Mouse (Mus musculus): ENCODE data around the gene Crxos. TPM values are rescaled to one million over a fixed set of nuclear protein-coding genes. Genes with fewer than 3 reads are reported as not detected.

Gene Crxos
- polyA plus RNA-seq, 1 experiment from 2014 or later: not detected

GRCm38 (mm10) chr7:15948381-15948941 is 66.0 kb downstream of the Crxos start:
- Histone ChIP-seq H3K27me3 (replicated peaks) (no peaks in the 10 kb centered on the region), H3K9ac (replicated peaks) (no peak overlapping the region)

DNA sequence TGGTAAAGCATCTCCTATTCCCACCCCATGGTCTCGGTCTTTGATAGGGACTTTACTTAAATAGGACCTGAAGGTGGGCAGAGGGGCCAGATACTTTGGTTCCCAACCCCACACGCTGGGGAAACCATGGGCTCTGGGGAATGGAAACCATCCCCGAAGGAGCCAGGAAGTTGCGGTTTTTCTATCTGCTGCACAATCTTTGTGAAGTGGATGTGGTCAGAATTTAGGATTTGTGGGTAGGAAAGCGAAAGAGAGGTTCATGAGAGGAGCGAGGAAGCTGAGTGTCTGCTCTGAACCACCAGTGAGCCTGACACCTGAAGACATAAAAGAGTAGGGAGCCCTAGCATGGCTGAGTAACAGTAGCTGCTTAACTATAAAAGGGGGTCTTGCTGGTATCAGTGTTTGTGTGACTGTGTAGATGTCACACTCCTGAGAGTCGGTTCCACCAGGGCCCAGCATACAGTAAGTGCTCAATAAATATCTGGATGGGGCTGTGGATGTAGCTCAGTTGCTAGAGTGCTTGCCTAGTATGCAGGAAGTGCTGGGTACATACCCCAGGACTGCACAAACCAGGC is 66.9 kb downstream of the Crxos start:
- H3K4me3 ChIP-seq (replicated peaks): no peak overlapping the region
- no peaks in the 10 kb centered on the region for H3K27me3 ChIP-seq (replicated peaks)
- H3K4me2 ChIP-seq: no peak overlapping the region
- no peak overlapping the region for H3K9ac ChIP-seq (replicated peaks)
- no peaks in the 10 kb centered on the region for H3K9me3 ChIP-seq (replicated peaks)
- ATAC-seq (ENCODE audit: low FRiP score): no peak
- H3K27ac ChIP-seq (replicated peaks): no peak overlapping the region
- peaks cover 23% of the 10 kb centered on the region for H3K4me1 ChIP-seq
- 84% methylated on average over 7 of the region's 7 CpGs for WGBS
- no peaks in the 10 kb centered on the region for H3K36me3 ChIP-seq

More at GRCm38 (mm10) chr7:15948381-15948941, 66.0 kb downstream of the Crxos start:
- Histone ChIP-seq H3K4me2 (peak overlapping the region; percentile 44), H3K4me3 (replicated peaks) (no peak overlapping the region), H3K4me1 (peaks cover 31% of the 10 kb centered on the region), H3K27ac (replicated peaks) (no peak overlapping the region), H3K36me3 (peaks cover 7% of the 10 kb centered on the region), H3K9me3 (replicated peaks) (no peaks in the 10 kb centered on the region)
- 6% methylated on average over 23 of the region's 23 CpGs for WGBS
- ATAC-seq (ENCODE audit: low FRiP score): no peak

DNA sequence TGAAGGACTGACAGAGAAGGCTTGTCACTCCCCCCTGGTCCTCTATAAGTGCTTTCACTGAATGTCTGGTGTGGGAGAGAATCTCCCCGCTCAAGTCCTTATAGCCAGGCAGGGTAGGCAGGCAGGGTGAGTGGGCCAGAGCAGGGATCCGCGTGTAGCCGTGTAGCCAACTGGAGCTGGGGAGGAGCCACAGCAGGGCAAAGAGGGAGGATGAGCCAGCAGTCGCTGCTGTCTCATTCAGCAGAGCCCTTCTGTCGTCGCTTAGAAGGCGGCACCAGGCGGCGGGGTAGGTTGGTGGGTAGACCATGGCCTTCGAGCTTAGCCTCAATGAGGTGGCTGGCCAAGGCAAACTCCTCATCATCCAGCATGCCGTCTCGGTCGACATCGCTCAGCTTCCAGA is 67.6 kb downstream of the Crxos start:
- Histone ChIP-seq H3K27ac (replicated peaks) (no peak overlapping the region), H3K4me2 (no peak overlapping the region), H3K4me3 (replicated peaks) (no peak overlapping the region), H3K9me3 (replicated peaks) (no peaks in the 10 kb centered on the region), H3K36me3 (no peaks in the 10 kb centered on the region), H3K4me1 (peaks cover 17% of the 10 kb centered on the region), H3K27me3 (replicated peaks) (no peaks in the 10 kb centered on the region; the same call in 1 of the 2 replicates), H3K9ac (replicated peaks) (no peak overlapping the region)
- WGBS: 86% methylated on average over 15 of the region's 15 CpGs
- no peak for ATAC-seq (ENCODE audit: low FRiP score)

- no peak for ATAC-seq (ENCODE audit: low FRiP score)
- peaks cover 2% of the 10 kb centered on the region; the same call in 1 of the 2 replicates for H3K36me3 ChIP-seq
- H3K4me1 ChIP-seq: peaks cover 12% of the 10 kb centered on the region; the same call in 1 of the 2 replicates
- H3K27ac ChIP-seq (replicated peaks): no peak overlapping the region
- 83% methylated on average over 3 of the region's 3 CpGs for WGBS
- H3K27me3 ChIP-seq (replicated peaks): no peaks in the 10 kb centered on the region; the same call in 1 of the 2 replicates
- H3K9me3 ChIP-seq (replicated peaks): no peaks in the 10 kb centered on the region
- H3K9ac ChIP-seq (replicated peaks): no peak overlapping the region
- no peak overlapping the region for H3K4me3 ChIP-seq (replicated peaks)
- H3K4me2 ChIP-seq: no peak overlapping the region
Measured at GRCm38 (mm10) chr7:15952416-15952815, 70.0 kb downstream of the Crxos start.

Other genes with a start within 250 kb of the Crxos start
- not detected in 2 replicates for gene Obox3, start 242.7 kb upstream of the Crxos start, polyA plus RNA-seq (2015; fragmentation: Nextera tagmentation; extraction: Ambion mirVana)
- not detected in 2 replicates for gene Obox5, start 132.5 kb upstream of the Crxos start, polyA plus RNA-seq (2015; fragmentation: Nextera tagmentation; extraction: Ambion mirVana)
- not detected in 2 replicates for gene Obox6, start 42.9 kb upstream of the Crxos start, polyA plus RNA-seq (2015; fragmentation: Nextera tagmentation; extraction: Ambion mirVana)
- gene Crx, start 2.6 kb upstream of the Crxos start, polyA plus RNA-seq (2015; fragmentation: Nextera tagmentation; extraction: Ambion mirVana): not detected in 2 replicates
- gene Selenow, start 39.8 kb downstream of the Crxos start, polyA plus RNA-seq (2015; fragmentation: Nextera tagmentation; extraction: Ambion mirVana): 1,268 and 1,471 TPM in 2 replicates
- gene Nop53, start 63.5 kb downstream of the Crxos start, polyA plus RNA-seq (2015; fragmentation: Nextera tagmentation; extraction: Ambion mirVana): 108 and 127 TPM in 2 replicates
- gene Ehd2, start 85.0 kb downstream of the Crxos start, polyA plus RNA-seq (2015; fragmentation: Nextera tagmentation; extraction: Ambion mirVana): 9.2 and 14.8 TPM in 2 replicates
- 6.6 and 7.3 TPM in 2 replicates for gene Bicra, start 165.3 kb downstream of the Crxos start, polyA plus RNA-seq (2015; fragmentation: Nextera tagmentation; extraction: Ambion mirVana)
- 0.15 and 0.17 TPM in 2 replicates for gene Zfp541, start 179.2 kb downstream of the Crxos start, polyA plus RNA-seq (2015; fragmentation: Nextera tagmentation; extraction: Ambion mirVana)
- 236 and 238 TPM in 2 replicates for gene Napa, start 215.8 kb downstream of the Crxos start, polyA plus RNA-seq (2015; fragmentation: Nextera tagmentation; extraction: Ambion mirVana)
- gene Kptn, start 237.3 kb downstream of the Crxos start, polyA plus RNA-seq (2015; fragmentation: Nextera tagmentation; extraction: Ambion mirVana): 45.8 and 48.1 TPM in 2 replicates
- 1.2 and 1.4 TPM in 2 replicates for gene Slc8a2, start 247.2 kb downstream of the Crxos start, polyA plus RNA-seq (2015; fragmentation: Nextera tagmentation; extraction: Ambion mirVana)